Mouse (Mus musculus): ENCODE results near the gene Dnase1l3. TPM values are rescaled to one million over a fixed set of nuclear protein-coding genes. Genes with fewer than 3 reads are reported as not detected.
"Not testable (repeated sequence)": the region's sequence is repeated elsewhere in the genome, so short reads cannot be mapped to it uniquely, and the experiment has no call there.

The Dnase1l3 gene
- total RNA-seq, 1 experiment from 2014 or later, result 2.6 TPM

DNA sequence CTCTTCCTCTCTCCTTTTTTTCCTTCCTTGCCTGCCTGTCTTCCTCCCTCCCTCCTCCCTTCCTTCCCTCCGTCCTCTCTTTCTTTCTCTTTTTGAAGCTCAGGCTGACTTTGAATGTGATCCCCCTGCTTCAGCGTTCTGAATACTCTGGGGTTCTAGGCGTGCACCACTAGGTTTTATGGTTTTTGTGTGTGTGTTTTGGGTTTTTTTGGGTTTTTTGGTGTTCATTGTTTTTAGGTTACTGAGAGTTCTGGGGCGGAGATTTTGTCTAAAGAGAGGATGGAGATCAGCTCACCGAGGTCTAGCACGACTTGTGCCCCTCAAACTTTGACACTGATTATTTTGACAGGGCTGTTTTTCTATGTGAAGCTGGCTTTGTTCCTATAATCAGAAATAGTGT, 17.6 kb upstream of the Dnase1l3 start:
- no peak for DNase-seq

DNA sequence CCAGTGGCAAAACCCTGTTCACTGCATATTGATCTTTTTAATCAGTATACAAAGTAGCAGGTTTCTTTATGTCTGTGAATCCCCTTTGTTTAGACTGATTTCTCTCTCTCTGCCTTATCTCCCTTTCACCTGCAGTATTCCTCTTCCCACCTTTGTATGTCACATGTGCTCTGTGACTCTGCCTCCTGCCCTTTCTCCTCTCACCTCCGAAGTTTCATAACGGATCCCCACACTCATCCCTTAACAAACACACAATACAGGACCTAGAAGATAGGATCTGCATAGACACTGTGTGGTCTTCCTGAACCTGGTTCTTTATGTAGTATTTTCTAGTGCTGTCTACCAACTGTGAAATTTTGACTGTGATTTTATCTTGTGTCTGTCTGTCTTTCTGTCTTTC, 16.9 kb upstream of the Dnase1l3 start:
- DNase-seq, result no peak

DNA sequence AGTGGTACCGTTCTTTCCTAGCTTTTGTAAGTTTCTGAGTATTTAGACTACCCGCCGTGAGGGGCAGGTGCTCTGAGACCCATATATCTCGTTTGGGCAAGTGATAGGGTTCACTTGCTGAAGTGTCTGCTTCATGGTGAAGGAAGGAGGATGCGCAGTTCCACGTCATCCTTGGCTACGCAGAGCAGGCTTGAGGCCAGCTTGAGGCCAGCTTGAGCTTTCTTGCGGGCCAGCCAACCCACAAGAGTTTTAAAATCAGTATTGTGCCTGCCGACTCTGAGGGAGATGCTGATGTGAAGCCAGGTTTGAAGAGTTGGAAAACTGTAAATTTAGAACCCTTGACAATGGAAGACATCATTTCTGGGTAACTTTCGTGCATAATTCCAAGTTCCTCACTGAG, 13.6 kb upstream of the Dnase1l3 start:
- no peak for DNase-seq

DNA sequence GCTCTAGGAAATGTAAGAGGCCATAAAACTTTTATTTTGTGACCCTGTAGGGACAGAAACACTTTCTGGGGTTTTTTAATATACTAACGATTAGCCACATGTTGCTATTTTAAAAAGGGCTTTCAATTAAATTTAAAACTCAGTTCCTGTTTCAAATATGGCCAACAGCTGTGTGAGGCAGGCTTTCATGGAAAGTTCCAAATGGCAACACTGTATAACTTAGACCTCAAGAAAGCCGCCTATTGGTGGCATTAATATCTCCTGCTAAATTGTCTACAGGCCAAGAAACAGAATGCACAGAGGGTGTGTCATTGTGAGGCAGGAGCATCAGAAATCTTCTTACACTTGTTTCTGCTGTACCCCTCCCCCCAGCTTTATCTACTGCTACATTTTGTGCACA, 13.1 kb upstream of the Dnase1l3 start:
- no peak for DNase-seq

DNA sequence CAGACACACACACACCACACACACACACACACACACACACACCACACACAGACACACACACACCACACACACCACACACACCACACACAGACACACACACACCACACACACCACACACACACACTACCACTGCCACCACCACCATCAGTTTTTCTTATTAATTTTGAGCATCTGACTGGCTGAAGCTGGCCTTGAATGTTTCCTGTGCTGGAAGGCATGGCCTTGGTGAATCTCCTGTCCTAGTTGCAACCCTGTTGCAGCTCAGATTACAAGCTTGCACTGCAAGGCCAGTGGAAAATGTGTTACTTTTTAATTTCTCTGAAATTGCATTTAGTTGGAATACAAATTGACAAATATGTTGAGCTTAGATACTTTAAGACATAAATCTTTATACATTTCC, 12.7 kb upstream of the Dnase1l3 start:
- DNase-seq, result peak; percentile 66

DNA sequence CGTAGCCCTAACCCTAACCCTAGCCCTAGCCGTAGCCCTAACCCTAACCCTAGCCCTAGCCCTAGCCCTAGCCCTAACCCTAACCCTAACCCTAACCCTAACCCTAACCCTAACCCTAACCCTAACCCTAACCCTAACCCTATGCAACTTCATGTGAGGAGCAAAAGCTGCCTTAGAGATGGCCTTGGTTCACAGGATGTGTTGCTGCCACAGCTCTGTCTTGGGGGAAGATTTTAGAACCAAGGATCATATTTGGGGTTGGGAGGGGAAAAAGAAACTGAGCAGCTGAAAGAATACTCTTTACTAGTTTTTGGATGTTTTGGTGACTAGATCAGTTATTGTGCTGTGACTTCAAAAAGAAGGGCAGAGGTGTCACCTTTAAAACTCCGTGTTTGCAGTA, 11.7 kb upstream of the Dnase1l3 start:
- not testable (repeated sequence) for DNase-seq

DNA sequence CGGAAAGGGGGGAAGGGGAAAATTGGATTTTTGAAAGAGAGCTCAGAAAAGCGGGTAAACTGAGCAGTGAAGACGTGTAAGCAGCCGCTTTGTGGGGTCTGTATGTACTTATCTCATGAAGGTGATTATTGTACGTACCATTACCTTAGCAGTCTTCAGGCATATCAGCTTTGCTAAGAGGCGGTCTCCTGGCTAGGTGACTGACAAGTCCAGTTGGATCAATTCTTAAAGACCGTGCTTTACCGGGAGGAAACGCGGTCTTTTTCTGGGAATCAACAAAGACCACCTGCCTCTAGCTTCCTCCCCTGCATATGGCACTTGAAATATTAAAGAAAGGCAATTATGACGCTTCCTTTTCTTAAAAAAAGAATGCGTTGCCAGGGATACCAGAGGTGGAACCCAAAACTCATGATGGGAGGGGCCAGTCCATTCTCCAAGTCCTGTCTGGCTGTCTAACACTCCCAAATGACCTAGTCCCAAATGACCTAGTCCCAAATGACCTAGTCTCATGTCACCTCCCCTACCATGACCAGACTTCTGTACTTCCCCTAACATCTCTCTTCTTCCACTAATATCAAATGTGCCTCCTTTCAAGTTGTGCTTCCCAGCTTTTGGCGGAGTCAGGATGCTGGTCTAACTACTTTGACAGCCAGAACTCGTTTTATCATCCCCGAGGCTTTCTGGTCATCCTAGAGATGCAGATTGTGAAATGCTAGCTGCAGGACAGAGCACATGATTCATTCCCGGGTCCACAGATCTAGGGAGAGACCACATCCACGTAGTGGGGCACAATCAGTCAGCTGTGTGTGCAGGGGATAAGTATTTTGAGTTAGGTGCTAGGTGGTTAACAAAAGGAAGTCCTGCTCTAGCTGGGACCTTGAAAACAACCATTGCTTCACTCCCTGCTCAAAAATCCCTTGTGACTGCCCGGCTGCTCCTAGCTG, 9.6 kb upstream of the Dnase1l3 start:
- peak; percentile 50 for DNase-seq

DNA sequence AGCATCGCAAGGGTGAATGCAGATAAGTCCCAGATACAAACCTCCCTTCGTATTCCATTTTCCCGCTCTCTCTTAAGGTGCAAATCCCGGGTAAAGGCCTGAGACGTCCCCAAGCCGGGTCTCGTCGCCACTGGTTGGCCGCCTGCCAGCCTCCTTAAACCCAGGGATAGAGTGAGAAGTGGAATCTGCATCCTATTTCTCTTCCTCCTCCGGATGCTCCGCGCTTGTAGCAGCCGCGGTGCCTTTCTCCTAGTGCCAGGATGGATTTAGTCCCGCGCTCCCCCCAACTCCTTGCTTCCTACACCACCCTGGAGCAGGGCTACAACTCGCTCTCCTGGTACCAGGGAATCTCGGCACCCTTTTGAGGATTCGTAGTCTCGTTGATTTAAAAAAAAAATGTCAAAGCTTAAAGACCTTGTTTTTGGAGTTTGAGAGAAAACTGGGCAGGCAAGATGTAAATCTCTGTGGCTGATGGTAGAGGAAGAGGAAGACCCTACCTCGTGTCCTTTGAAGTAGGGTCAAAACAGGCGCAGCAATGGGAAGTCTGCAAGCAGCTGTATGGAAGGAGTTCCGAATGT, 8.8 kb upstream of the Dnase1l3 start:
- DNase-seq, result peak; percentile 72

DNA sequence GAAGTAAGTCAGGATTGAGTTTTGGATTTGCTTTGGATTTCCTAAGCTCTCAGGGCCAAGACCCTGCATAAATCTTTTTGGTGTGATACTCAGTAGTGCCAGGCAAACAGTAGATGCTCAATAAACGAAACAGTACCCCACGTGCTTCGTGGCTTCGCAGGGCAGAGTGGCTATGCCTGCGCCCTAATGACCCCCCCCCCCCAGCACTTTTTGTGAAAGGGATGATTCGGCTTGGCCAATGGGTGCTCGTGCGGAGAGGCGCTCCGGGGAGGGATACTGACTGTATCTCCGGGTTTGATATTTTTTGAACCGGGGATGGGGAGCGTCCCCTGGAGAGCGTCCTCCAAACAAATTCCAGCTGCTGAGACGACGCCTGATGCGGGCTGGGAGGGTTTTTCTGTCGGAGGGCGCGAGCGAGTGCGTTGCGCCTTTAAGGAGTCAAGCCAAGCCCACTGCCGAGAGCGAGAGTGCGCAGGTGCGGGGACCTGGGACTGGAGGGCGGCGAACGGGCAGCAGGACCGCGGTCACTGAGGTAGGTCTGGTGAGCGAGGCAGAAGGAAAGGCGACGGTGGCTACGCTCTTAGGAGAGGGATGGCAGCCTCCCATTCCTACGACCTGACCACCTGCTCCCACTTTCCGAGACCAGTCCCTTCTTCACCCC, 8.2 kb upstream of the Dnase1l3 start, which contains the start of gene Abhd6:
Gene Abhd6 (plus strand): TSS at position 471 of the 661 bp plus-strand sequence.
- peak; percentile 94 for DNase-seq

DNA sequence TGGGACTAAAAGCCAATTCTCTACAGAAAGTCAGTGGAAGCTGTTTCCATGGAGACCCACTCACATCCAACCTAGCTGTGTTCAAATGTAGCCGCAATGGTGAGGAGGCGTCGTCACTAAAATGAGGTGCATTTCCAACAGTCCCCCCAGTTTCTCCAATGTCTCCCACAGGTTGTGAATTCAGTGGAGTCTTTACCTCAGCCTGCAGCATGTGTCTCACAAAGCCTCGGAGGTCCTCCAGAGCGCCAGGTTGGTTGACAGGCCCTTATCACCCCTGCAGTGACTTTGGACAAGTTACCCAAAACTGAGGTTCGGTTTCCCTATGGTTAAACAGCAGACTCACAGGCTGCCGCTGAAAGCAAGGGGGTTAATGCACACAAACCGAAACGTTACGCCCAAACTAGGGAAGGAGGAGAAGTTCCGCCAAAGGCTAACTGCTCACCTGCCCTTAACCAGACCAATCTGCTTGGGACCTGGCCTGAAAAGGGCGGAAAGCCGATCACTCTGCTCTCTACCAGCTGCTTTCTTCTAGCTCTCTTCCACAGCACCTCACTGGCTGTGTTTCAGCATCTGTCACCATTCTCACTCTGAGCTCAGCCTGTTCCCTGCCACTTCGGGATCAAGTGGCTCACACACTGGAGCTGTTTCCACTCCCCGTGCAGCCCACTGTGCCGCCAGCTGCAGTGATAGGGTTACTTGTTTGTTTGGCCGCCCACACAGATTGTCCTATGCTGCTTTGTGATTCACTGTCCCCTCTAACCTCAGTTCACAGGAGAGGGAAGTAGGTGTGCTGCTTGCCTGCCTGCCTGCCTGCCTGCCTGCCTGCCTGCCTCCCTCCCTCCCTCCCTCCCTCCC, 6.7 kb upstream of the Dnase1l3 start:
- DNase-seq, result no peak

DNA sequence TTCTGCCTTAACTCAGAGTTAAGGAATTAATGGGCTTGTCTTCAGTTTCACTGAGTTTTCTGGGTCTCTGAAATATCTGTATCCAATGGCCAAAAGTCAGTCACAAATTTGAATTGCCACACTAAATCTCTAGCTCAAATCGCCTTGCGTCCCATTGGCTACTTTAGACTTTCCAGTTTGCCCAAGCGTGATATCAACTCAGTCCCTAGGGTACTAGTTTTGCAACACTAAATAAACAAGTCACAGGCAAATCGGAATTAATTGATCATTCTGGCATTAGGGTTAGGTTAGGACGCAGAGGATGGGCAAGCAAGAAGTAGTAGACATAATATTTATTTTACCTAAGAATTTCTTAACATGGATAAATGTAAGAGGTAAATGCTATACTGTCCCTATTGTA, 5.9 kb upstream of the Dnase1l3 start:
- DNase-seq, result no peak

DNA sequence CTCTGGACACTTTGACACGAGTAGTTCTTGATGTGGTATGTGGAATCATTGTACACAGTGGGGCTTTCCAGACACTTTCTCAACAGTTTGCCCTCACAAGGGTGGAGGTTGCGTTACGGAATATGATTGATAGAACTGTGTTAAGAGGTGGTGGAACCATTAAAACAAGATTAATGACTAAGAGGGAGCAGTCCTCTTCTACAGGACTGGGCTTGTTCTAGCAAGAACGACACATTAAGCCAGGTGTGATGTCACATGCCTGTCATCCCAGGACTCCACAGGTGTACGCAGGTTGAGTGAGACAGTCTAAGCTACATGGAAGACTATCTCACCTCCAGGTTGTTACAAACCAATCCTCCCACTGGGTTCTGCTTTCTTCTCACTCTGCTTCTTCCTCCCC, 5.1 kb upstream of the Dnase1l3 start:
- DNase-seq, result no peak

DNA sequence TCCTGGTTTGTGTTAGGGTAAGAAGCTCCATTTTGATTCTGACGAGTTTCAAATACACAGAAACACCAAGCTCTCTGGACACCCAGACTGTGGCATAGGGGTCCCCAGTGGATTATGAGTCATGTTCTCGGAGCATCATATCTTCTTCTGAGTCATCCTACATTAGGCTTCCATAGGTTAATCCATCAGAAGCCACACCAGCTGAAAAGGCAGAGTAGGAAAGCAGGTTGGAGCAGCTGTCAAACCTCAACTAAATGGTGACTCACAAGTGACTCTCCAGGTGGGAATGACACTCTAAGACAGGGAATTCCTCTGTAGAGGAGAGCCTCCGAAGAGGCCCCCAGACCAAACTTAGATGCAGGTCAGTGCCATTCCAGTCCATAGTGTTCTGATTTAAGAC, 4.7 kb upstream of the Dnase1l3 start:
- no peak for DNase-seq

DNA sequence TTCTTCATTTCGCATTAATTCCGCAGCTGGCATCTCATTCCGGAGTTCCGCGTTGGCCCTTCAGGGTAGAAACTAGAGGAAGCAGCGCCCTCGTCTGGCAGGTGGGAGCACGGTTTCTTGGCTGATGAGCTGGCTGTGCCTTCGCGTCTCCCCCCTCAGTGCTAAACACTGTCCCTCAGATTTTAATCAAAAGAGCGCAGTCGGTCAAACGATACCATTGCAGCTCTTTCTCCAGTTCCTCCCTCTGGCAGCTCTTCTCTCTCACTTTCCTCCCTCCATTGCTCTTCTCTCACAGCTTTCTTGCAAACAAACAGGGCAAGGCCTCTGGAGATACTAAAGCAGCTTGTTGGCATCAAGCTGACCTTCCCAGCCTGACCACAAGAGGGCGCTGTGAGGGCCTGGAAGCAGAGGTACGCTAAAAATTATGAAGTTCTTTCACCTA, 2.9 kb upstream of the Dnase1l3 start:
- peak; percentile 94 for DNase-seq

DNA sequence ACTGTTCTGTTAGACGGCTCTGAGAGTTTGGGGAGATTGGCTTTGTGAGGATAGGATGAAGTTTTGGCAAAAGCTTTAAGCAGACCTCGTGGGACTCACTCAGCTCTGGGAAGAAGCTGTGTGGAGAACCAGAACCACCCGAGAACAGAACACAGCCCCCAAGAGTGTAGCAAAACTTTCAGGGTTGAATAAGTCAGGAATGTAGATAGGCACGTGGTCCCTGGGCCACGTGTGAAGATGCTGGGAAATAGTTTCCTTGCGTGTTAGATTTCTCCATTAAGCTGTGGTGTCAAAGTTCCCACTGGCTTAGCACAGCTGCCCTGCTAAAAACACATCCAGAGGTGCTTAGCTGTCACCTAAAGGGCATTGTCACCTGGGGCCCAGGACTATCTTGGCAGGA, 2.2 kb downstream of the Dnase1l3 start:
- no peak for DNase-seq

DNA sequence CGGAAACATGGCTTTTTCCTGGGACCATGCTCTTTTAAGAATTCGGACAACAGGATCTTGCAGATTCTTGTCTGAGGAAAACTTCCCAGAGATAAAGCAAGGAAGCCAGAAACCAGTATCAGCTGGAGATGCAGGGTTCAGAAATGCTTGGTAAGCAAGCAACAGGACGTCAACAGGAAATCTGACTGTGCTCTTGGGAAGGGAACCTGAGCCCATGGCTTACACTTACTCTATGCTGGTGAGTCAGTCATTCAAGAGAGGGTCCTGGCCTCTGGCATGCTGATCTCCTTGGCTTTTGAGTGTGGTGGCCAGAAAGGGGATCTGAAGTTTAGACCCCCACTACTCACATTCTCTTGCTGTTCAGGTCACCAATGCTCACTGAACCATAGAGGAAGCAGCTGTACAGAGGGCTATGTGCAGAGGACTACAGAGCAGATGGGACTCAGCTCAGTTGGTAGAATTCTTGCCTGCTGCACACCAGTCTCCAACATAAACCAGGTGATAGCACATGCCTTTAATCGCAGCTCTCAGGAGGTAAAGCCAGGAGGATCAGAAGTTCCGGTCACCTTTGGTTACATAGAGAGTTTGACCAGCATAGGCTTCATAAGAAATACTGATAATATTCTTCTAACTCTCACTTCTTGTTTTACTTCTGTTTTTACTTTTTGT, 3.1 kb downstream of the Dnase1l3 start:
- no peak for DNase-seq

DNA sequence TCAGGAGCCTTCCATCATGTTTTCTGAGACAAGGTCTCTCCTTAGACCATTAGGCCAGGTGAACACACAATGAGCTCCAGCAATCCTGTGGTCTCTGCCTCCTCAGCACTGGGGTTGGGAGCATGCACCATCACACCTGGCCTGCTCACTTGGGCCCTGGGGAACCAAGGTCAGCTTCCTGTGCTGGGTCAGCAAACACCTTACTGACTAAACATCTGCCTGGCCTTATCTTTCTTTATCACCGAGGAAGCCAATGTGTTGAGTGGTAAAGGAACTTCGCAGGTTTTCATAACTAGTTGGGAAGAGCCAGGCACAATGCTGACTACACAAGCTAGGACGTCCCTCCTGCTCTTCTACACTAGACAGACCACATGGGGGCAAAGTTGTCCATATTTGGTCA, 4.4 kb downstream of the Dnase1l3 start:
- no peak for DNase-seq

DNA sequence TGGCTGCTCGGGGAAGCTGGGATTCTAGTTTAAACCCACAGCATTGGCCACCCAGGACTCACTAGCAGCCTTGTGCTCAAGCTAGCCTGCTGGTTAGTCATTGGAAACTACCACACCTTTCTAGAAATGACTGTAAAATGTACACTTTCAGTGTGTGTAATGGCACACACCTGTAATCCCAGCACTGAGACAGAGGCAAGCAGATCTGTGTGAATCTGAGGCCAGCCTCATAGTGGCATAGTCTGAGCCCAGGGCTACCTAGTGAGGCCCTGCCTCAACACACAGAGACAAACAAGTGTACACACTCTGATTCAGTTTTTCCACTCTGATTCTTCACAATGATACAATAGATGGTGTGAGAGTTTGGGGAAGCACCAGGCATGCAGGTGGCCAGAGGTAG, 5.0 kb downstream of the Dnase1l3 start:
- DNase-seq, result no peak

DNA sequence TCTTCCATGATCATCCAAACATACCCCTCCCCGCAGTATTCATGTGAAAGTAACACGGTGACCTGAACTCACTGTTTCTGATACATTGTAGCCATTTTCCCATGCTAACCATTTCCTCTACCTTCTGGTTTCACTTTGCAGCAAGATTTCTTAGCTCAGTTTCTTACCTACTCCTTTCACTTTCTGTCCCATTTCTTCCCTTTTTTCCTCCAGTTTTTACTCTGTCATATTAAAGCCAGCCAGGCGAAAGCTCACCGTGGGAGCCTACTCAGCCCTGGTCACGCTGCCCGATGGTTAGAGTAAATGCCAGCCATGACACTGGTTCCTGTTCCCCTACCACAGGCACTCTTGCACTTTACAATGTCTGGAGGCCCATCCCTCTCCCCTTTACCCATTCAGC, 7.5 kb downstream of the Dnase1l3 start:
- no peak for DNase-seq

DNA sequence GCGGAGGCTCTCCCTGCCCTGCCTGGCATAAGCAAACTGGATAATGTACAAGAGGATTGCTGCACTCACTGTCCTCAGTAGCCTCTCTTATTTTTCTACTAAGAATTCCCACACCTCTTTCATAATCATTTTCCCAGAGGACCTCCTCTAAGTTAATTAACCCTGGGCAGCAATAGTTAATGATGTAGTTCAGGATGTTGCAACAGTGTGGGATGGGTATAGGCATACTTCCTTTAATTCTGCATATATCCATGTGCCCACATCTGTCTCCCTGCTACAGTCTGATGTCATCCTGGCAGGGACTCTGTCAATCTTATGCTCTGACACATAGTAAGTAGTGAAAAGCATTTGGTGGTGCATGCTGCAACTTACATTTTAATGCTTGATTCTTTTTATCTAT, 13.1 kb downstream of the Dnase1l3 start:
- DNase-seq, result no peak

DNA sequence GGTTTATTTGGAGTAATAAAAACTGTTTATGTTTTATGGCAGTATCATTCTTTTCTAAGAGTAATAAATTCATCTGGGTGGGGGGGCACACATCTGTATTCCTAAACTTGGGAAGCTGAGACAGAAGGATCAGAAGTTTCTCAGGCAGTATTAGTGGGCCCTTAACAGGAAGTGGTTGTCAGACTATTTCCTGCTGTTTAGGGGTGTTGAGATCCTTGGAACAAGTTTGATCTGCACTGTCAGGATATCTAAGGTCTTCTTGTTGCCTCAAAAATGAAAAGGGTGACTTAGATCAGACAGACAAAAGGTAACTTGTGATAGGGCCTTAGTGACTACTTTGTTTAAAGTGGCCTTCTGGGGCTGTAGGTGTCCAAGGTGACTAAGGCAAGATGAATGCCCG, 16.2 kb downstream of the Dnase1l3 start:
- no peak for DNase-seq

DNA sequence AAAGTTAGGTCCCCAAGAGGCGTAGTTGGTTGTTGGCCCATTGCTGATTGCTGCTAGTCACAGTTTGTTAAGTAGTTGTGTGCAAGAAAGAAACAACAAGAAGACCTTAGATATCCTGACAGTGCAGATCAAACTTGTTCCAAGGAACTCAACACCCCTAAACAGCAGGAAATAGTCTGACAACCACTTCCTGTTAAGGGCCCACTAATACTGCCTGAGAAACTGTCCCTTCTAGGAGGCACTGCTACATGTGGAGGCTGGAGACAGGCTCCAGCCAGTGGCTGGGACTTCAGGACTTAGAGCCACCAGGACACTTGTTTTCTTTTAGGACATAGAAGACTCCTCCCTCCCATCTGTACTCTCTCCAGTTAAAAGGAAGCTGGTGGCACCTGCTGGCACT, 16.9 kb downstream of the Dnase1l3 start:
- no peak for DNase-seq
